Mouse (Mus musculus) lung, adult 2 months (tissue): ENCODE measurements at regions not wholly inside any gene's neighbourhood (a gene's known extent, or its start where the extent isn't known, plus 50 kb on each side); places are given as distances from the start of the nearest gene placed in this dataset.

Source experiments
- CTCF ChIP-seq: fragments of 200-500 bp; IDR thresholded peaks from 2 replicates; pipeline ENCODE4 v1.5.1; 2011; ENCODE audit warnings: mild to moderate bottlenecking, low read length, control low read depth; ENCODE audit not compliant: insufficient read depth
- POLR2A ChIP-seq: fragments of 200-500 bp; IDR thresholded peaks from 2 replicates; pipeline ENCODE4 v1.6.1; 2011; ENCODE audit warnings: low read depth, mild to moderate bottlenecking, control low read depth, low read length, borderline replicate concordance; ENCODE audit errors: extremely low read depth

GRCm38 (mm10) chr4:95487323-95487722 lies 70.0 kb upstream of the Fggy start:
- TF ChIP-seq CTCF (no peak), POLR2A (no peak)
